Mouse (Mus musculus) intestine, postnatal 0 days (tissue): ENCODE measurements at regions not wholly inside any gene's neighbourhood (a gene's known extent, or its start where the extent isn't known, plus 50 kb on each side); places are given as distances from the start of the nearest gene placed in this dataset.

Source experiments
- ATAC-seq: fragments of 200-750 bp; cut with Nextera tagmentation; 2 replicates; pipeline ENCODE4 v1.8.0; 2017; ENCODE audit warnings: mild to moderate bottlenecking, moderate TSS enrichment, moderate library complexity
- H3K27ac ChIP-seq: fragments of 300-500 bp; sonication (generic); 2 replicates; pipeline ENCODE4 v1.5.1; 2014; ENCODE audit warnings: mild to moderate bottlenecking, low read depth, low read length, moderate library complexity
- H3K27me3 ChIP-seq: fragments of 300-500 bp; sonication (generic); replicated peaks from 2 replicates; pipeline ENCODE4 v1.6.1; 2014; ENCODE audit warnings: low read length, mixed read lengths; ENCODE audit not compliant: control insufficient read depth, insufficient read depth
- H3K36me3 ChIP-seq: fragments of 300-500 bp; sonication (generic); 2 replicates; pipeline ENCODE4 v1.6.1; 2014; ENCODE audit warnings: mild to moderate bottlenecking, moderate library complexity; ENCODE audit not compliant: control insufficient read depth, insufficient read depth
- H3K4me1 ChIP-seq: fragments of 300-500 bp; sonication (generic); replicated peaks from 2 replicates; pipeline ENCODE4 v1.6.1; 2014; ENCODE audit warnings: antibody characterized with exemption, low read length, mixed read lengths; ENCODE audit not compliant: control insufficient read depth, insufficient read depth
- H3K4me2 ChIP-seq: fragments of 300-500 bp; sonication (generic); replicated peaks from 2 replicates; pipeline ENCODE4 v1.6.1; 2014; ENCODE audit warnings: low read depth, mild to moderate bottlenecking, moderate library complexity
- H3K4me3 ChIP-seq: fragments of 300-500 bp; sonication (generic); 2 replicates; pipeline ENCODE4 v1.5.1; 2014; ENCODE audit warnings: low read depth, low read length
- H3K9ac ChIP-seq: fragments of 300-500 bp; sonication (generic); 2 replicates; pipeline ENCODE4 v1.6.1; 2014; ENCODE audit warnings: mild to moderate bottlenecking, low read depth, low read length
- H3K9me3 ChIP-seq: fragments of 300-500 bp; sonication (generic); 2 replicates; pipeline ENCODE4 v1.6.1; 2016; ENCODE audit warnings: mixed run types; ENCODE audit not compliant: control insufficient read depth
- CTCF ChIP-seq: sonication (generic); IDR thresholded peaks from 2 replicates; pipeline ENCODE4 v1.5.1; 2016; ENCODE audit warnings: low read depth, mild to moderate bottlenecking, control low read depth, antibody characterized with exemption, moderate library complexity
- WGBS: fragments of 180-500 bp; shearing (Covaris S2); extraction: QIAGEN DNeasy Blood & Tissue Kit; methylation state at CpG from one replicate; pipeline ENCODE4 v1.1.7; 2014; 5-methylcytosine and 5-hydroxymethylcytosine counted together

DNA sequence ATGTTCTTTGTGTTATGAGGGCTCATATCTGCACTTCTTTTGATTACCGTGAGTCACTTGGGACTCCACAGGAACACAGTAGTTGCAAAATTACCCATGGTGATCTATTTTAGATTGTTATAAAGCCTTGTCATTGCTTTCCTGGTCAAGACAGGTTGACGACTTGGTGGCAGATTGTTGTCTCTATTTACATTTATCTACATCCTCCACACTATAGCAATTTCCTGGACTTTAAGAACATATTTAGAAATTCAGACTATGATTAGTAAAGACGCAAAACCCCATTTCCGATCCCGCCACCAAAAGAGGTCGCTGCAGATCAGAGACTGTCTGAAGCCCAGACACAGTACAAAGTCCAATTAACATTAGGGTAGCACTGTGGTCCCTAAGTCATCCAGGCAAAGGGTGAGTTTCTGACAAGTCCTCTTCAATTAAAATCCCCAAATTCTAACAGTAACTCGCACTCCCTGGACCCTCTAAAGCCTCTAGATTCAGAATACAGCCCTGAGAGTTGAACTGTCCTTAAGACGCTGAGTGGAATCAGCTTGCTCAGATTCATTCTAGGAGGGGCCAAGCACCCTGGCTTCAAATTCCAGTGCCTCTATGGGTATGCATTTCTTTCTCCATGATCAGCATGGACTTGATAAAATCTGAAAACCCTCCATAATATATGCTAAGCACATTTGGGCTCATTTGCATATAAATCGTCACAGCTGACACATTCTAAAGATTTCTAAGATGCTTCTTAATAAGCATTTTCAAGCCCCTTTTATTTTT lies 461.9 kb upstream of the BC052040 start:
- TF ChIP-seq CTCF: peak; percentile 34
- 73% methylated on average over 9 of the region's 9 CpGs for WGBS
- Histone ChIP-seq H3K9ac (no peak overlapping the region), H3K36me3 (no peaks in the 10 kb centered on the region), H3K4me3 (no peak overlapping the region), H3K27me3 (no peaks in the 10 kb centered on the region), H3K9me3 (no peaks in the 10 kb centered on the region), H3K4me2 (no peak overlapping the region), H3K27ac (no peak overlapping the region), H3K4me1 (no peaks in the 10 kb centered on the region)
- no peak for ATAC-seq

DNA sequence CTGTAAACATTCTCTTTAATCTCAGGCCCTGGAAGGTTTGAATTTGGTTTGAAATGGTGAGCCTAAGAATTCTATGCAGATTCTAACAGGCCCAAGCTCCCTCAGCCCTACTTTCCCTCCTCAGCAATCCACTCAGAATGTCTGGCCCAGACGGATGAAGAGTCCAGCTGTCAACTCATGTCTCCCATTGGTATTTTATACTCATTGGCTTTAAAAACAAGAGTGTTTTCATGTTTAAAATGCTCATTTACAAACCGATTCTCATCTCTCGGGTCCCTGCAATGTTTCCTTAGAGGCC lies 461.4 kb upstream of the BC052040 start:
- H3K9me3 ChIP-seq: no peaks in the 10 kb centered on the region
- no peaks in the 10 kb centered on the region for H3K4me1 ChIP-seq
- no peak for ATAC-seq
- H3K4me3 ChIP-seq: no peak overlapping the region
- WGBS: 79% methylated on average over 3 of the region's 3 CpGs
- H3K27me3 ChIP-seq: no peaks in the 10 kb centered on the region
- H3K36me3 ChIP-seq: no peaks in the 10 kb centered on the region
- no peak overlapping the region for H3K27ac ChIP-seq
- H3K9ac ChIP-seq: no peak overlapping the region
- no peak for TF ChIP-seq CTCF
- no peak overlapping the region for H3K4me2 ChIP-seq

DNA sequence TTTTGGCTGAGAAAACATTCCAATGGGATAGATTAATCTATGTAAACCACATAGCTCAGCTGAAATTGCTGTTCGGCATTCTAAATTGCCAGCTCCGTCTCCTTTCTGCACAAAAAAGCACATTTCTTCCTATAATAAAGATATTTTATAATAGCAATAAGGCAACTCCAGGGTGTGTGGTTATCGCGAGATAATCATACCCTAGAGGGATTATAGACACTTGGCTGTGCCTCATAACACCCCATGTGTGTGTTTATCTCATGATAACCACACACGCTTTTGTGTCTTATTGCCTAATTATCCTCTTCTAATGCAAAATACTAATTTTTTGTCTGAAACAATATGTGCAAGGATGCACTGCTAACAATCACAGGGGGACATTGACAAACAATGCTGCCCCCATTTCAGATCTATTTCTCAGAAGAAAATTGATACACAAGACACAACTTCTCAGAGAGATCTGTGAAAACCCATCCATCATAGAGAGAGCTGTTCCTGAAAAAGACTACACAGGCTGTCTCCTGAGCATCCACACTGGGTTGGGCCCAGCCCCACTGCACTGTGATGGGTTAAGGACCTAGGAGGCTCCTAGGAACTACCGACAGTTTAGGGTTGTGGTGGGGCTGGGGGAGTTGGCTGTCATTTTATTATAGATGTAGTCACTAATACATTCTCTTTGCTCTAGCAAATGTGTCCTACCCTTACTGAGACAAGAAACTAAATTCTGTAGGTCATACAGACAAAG lies 454.7 kb upstream of the BC052040 start:
- 77% methylated on average over 6 of the region's 6 CpGs for WGBS
- H3K27me3 ChIP-seq: no peaks in the 10 kb centered on the region

DNA sequence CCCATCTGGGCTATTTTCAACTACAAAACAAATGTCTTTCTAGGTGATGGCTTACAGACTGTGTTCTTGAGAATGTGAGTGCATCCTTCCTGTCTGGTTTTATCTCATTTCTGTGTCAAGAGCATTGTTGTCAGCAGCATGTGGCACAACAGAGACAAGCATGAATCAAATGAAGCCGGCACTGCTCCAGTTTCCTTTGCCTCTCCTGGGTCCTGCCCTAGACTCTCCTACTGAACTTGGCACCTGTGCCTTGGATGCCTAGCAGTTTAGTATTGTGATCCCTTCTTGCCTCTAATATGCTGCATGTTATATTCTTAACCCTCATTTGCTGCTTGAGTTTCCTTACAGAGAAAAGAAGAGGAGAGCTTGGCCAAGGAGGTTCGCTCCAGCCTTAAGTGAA lies 449.8 kb upstream of the BC052040 start:
- H3K4me2 ChIP-seq: no peak overlapping the region
- no peaks in the 10 kb centered on the region for H3K27me3 ChIP-seq
- no peak for TF ChIP-seq CTCF
- WGBS: 59% methylated on average over 2 of the region's 2 CpGs
- no peak overlapping the region for H3K4me3 ChIP-seq
- H3K9me3 ChIP-seq: no peaks in the 10 kb centered on the region
- ATAC-seq: no peak
- H3K9ac ChIP-seq: no peak overlapping the region
- H3K4me1 ChIP-seq: no peaks in the 10 kb centered on the region
- no peaks in the 10 kb centered on the region for H3K36me3 ChIP-seq
- no peak overlapping the region for H3K27ac ChIP-seq

More for the DNA sequence above, 454.7 kb upstream of the BC052040 start:
- no peak overlapping the region for H3K4me3 ChIP-seq
- no peak for TF ChIP-seq CTCF
- ATAC-seq: no peak
- no peaks in the 10 kb centered on the region for H3K4me1 ChIP-seq
- no peak overlapping the region for H3K4me2 ChIP-seq
- H3K36me3 ChIP-seq: no peaks in the 10 kb centered on the region
- H3K27ac ChIP-seq: no peak overlapping the region
- H3K9ac ChIP-seq: no peak overlapping the region
- no peaks in the 10 kb centered on the region for H3K9me3 ChIP-seq

DNA sequence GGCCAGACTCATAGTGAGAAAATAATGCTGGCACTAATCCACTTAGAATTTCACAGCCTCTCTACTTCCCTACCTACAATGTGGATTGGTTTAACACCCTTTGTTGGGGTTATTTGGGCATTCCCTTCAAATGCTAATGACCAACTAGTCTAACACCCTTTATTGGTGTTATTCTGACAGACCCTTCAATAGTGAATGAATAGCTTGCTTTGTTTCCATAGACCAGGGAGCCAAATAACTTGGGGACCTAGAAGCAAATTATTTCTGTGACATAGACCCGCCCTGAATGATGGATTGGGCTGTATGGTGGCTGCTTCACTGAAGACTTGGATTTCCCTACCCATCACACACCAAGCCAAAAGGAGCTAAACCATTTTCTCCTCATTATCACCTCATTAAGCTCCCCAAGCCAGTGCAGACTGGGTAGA lies 449.3 kb upstream of the BC052040 start:
- H3K27me3 ChIP-seq: no peaks in the 10 kb centered on the region
- H3K27ac ChIP-seq: no peak overlapping the region
- H3K4me2 ChIP-seq: no peak overlapping the region
- 24% methylated on average over 1 of the region's 1 CpGs for WGBS
- no peaks in the 10 kb centered on the region for H3K9me3 ChIP-seq
- no peaks in the 10 kb centered on the region for H3K4me1 ChIP-seq
- H3K9ac ChIP-seq: no peak overlapping the region
- H3K36me3 ChIP-seq: no peaks in the 10 kb centered on the region
- no peak for ATAC-seq
- H3K4me3 ChIP-seq: no peak overlapping the region
- TF ChIP-seq CTCF: no peak

DNA sequence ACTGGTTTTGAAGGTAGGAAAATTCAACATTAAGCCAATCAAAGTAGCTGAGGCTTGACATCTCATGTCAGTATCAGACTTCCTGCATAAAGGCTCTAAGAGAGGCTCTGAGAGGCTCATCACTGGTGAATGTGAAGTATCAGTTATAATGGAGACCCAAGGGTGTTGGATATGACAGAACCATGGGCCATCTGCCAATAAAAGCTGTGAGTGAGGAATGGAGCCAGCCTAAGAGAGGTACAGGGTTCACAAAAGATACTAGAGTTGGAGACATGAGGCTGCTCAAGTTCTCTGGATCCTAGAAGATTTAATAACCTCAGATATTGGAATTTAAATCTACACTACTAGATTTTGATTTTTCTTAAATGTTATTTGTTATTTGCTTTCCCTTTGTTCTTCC lies 440.1 kb upstream of the BC052040 start:
- no peak overlapping the region for H3K4me3 ChIP-seq
- no peak overlapping the region for H3K9ac ChIP-seq
- H3K4me2 ChIP-seq: no peak overlapping the region
- H3K36me3 ChIP-seq: no peaks in the 10 kb centered on the region
- no peaks in the 10 kb centered on the region for H3K27me3 ChIP-seq
- H3K27ac ChIP-seq: no peak overlapping the region
- no peak for TF ChIP-seq CTCF
- no peaks in the 10 kb centered on the region for H3K9me3 ChIP-seq
- no peaks in the 10 kb centered on the region for H3K4me1 ChIP-seq
- ATAC-seq: no peak
